Mouse (Mus musculus) urinary bladder, postnatal 14 days (tissue): Measurements from ENCODE around the gene Taar2.

ENCODE experiments used
- DNase-seq: peaks from one replicate; pipeline ENCODE4 v3.0.0; 2021; ENCODE audit warnings: low spot score

Taar2 gene

DNA sequence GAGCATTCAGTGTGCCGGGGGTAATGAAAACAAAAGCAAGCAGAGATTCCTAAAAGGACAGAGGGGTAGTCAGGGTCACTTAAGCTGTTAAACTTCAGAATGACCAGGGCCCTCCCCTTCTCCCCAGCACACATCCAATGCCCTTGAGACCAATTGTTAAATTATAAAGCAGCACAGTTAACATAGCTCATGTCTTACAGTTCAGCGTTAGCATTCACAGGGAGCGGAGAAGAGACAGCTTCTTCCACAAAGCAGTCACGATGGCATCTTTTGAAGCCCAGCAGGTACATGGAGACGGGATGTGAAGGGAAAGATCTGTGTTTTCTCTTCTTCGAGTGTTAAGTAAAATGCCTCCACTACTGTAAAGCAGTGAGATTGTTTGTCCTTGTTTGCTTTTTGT, at the start of gene Taar2:
TSS of gene Taar2 (plus strand) at position 261 of the 400 bp plus-strand sequence.
- no peak for DNase-seq

DNA sequence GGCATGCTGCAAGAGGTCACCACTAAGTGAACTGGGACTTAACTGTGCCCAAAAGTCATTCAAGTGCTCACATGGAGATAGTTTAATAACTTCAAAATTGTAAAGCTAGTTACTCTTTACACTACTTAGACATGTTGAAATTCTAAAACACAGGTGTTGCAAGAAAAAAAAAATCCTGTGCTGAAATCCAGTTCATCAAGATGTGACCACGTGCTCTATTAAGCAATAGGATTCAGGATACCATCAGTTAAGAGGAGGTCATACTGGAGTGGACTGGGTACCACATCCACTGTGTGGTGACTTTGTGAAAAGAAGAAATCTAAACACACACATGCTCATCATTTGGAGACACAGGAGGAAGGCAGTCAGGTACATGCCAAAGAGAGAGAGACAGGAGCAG, 45.4 kb upstream of the Taar2 start:
- no peak for DNase-seq

DNA sequence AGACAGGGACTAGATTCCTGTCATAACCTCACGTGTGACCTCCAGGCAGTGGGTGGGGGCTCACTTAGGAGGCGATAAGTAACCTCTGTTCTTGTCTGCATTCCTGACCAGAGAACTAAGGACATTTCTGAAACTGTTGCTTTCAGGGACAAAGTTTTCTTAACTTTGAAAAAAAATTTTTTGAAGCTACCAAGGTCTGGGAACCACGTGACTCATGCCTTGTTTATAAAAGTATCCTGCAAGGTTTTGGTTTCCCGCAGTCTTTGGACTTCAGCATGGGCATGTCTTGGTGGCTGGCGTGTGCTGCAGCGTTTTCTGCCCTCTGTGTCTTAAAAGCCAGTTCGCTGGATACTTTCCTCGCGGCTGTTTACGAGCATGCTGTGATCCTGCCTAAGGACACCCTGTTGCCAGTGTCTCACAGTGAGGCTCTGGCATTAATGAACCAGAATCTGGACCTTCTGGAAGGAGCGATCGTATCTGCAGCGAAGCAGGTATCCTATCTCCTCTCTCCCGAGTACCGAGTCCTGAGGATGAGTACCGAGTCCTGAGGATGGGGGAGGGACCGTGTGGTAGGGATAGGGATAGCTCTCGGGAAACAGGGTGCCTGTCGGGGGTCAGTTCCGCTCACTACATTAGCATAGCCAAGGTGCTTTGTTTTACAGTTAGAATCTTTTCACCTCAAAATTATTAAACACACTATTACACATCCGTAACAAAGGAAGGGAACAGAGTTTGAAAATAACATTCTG, 43.6 kb upstream of the Taar2 start, which contains the start of gene Vnn1:
TSS of gene Vnn1 (plus strand) at position 88 of the 749 bp plus-strand sequence.
- DNase-seq, result peak; percentile 7

DNA sequence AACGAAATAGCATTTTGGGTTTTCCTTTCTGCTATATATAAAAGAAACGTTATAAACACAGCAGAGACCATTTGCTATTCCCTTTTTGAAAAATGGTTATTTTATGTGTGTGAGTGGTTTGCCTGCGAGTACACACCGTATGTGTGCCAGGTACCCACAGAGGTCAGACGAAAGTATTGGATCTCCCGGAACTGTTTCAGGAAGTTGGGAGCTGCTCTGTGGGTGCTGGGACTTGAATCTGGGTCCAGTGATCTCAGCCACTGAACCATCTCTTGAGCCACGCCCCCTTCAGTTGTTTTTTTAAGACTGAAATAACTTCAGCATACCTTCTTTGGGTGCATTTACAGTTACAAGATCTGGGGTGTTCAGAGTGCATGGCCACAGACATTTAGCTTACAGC, 43.0 kb upstream of the Taar2 start:
- DNase-seq, result no peak

DNA sequence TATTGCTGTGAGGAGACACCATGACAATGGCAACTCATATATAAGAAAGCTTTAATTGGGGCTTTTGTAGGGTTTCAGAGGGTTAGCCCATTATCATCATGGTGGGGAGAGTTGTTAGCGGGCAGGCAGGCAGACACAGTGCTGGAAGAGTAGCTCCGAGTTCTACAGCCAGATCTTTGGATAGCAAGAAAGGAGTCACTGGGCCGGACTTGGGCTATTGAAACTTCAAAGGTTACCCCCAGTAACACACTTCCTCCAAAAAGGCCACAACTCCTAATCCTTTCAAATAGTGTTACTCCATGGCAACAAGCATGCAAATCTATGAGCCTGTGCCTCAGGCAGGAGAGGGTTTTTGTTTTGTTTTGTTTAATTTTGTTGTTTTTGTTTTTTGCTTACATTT, 37.3 kb upstream of the Taar2 start:
- no peak for DNase-seq

DNA sequence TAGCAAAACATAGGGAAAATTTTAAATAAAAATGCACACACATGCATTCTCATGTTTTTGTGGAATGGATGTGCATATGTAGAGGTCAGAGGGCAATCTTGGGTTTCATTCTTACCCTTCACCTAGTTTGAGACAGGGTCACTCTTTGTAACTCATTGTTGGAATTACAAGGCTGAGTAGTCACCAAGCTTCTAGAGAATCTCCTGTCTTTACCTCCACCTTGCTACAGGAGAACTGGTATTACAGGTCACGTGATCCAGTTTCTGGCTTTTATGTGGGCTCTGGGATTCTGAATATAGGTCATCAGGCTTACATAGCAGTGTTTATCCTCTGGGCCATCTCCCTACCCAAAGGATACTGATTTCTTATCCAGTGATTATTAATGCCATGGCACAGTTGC, 32.7 kb upstream of the Taar2 start:
- no peak for DNase-seq

DNA sequence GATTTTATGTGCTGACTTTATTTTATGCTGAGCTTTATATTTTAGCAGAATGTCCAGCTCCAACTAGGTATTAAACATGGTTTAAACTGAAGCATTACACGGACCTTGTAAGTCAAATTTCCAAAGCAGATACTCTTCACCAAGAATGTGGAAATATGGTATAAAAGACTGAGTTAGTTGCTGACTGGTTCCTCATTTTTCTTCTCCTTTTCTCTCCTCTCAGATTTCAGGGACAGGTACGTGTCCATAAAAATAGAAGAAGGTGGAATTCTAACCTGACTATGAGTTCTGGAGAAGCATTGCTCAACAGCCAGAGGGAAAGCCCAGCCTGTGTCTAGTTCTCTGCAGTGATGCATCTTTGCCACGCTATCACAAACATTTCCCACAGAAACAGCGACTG, 18.3 kb upstream of the Taar2 start, which contains the start of gene Taar1:
TSS of gene Taar1 (plus strand) at position 301 of the 400 bp plus-strand sequence.
- no peak for DNase-seq

DNA sequence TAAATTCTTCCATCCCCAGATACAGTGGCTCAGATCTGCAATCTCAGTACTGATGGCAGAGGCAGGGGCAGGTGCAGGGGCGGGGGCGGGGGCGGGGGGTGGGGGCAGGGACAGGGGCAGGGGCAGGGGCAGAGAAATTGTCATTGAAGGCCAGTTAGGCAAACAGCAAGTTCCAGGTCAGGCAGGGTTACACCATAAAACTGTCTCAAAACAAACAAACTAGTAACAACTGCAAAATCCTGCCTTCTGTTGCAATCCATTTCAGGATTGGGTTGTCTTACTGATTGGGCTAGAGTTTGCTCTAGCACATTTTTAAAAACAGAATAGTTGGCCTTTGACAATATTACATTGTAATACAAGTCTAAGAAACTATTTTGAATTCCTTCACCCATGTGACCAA, 15.9 kb upstream of the Taar2 start:
- DNase-seq, result no peak

DNA sequence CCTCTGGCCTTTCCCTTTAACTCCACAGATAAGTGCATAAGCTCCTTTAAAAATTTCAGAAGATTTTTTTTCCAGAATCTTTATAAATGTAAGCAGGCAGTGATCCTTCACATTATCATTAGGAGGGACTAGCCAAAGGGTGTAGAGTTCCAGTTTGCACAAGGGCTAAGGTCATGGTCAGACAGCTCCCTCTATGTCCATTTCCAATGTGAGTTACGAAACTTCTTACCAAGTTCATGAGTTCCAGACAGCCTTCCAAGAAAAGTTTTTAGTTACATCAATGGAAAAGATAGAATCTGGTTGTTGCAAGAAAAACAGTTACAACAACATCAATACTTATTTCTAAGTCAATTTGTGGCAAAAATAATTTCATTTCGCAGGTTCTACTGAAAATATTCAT, 14.4 kb upstream of the Taar2 start:
- no peak for DNase-seq

DNA sequence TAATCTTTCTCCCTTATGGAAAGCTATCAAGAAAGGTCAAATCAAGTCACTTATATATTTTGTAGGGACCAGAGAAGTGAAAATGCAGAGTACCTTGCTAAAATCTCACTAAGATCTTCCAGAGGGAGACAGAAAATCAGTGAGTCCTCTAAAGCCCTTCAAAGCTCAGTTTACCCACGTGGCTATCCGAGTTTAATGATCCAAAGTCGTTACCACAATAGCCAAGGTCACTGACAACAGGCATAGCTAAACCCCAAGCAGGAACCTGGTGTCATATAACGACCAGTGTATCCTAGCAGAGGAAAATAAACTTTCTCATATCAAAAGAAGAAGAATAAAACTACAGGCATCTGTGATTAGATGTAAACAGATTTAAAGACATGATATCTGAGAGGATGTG, 759 bp upstream of the Taar2 start:
- DNase-seq, result no peak

DNA sequence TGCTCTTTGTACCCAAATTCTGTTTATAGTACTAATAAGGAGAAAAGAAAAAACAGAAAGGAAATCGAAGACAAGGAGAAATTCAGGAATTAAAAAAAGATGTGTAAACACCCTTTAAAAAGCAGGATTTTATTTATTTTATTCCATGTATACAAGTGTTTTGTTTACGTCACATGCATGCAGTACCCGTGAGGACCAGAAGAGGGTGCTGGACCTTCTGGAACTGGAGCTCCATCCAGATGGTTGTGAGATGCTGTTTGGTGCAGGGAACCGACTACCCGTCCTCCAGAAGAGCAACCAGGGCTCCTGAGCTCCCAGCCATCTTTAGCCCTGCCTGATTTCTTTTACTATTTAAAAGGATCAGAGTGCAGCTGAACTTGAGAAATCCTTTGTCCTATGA, 4.1 kb downstream of the Taar2 start:
- no peak for DNase-seq

DNA sequence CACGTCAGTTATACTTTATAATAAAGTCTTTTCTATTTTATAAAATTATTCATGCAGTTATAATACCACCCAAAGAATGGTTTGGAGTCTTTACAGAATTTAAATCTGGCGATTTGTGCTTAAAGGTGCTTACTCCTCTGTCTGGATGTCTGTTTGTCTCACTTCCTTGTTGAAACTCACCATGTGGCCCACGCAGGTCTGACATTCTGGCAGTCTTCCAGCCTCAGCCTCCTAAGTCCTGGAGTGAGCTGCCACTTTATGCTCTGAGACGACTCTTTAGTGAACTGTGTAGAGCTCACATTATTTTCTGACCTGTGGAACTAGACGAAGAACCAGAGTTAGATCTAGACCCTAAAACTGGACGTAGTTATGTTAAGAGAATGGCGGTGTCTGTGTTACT, 9.7 kb downstream of the Taar2 start:
- DNase-seq, result peak; percentile 29

DNA sequence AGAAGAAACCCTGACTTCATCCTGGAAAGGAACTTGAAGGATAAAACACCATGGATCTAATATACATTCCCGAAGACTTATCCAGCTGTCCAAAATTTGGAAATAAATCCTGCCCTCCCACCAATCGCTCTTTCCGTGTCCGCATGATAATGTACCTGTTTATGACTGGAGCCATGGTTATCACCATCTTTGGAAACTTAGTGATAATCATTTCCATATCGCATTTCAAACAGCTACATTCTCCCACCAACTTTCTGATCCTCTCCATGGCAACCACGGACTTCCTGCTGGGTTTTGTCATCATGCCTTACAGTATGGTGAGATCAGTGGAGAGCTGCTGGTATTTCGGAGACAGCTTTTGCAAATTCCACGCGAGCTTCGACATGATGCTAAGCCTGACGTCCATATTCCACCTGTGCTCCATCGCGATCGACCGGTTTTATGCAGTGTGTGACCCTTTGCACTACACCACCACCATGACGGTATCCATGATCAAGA, 11.2 kb downstream of the Taar2 start, which contains the start of gene Taar3:
TSS of gene Taar3 (plus strand) at position 51 of the 498 bp plus-strand sequence.
- DNase-seq, result no peak

DNA sequence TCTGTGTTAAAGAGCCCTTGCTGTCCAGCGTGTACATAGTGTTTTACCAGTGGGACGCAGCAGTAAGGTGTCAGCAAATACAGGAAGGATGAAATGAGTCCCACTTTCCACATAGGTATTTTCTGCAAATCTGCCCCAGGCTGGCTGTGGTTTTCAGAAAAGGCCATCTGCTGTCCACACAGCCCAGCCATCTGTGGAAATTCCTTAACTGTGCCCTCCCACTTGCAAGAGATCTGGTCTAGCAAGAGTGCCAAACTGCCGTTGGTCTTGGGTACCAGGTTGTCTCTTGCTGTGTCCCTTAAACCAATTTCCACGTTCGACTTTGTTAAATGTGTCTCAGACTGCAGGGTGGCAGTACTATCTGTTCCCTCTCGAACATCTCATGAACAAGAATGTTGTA, 13.3 kb downstream of the Taar2 start:
- DNase-seq, result no peak

DNA sequence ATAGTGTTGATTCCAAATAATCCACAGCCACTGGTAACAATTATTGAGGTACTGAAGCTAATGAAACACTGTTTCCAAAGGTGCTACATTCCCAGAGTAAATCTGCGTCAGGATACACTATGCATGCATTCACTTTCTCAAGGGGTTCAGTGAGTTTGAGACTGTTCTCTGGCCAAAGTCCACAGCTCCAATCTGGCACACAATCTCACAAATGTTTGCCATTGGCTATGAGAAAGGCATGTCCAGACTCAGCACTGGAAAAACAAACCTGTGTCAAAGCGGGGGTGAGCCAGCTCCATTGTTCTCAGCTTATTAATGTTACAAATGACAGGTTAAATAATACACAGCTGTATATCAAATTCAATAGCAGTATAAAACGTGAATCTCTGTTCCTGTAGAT, 20.7 kb downstream of the Taar2 start:
- DNase-seq, result peak; percentile 39

DNA sequence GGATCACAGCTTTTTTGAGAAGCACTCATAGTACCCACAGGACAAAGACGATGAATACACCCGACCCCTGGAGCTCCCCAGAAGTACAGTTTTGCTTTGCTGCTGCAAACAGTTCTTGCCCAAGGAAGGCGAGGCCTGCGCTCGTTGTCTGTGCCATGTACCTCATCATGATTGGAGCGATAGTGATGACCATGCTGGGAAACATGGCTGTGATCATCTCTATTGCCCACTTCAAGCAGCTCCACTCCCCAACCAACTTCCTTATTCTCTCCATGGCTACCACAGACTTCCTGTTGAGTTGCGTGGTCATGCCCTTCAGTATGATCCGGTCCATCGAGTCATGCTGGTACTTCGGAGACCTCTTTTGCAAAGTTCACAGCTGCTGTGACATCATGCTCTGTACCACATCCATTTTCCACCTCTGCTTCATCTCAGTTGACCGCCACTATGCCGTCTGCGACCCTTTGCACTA, 22.1 kb downstream of the Taar2 start, which contains the start of gene Taar4:
TSS of gene Taar4 (plus strand) at position 51 of the 472 bp plus-strand sequence.
- DNase-seq, result no peak

DNA sequence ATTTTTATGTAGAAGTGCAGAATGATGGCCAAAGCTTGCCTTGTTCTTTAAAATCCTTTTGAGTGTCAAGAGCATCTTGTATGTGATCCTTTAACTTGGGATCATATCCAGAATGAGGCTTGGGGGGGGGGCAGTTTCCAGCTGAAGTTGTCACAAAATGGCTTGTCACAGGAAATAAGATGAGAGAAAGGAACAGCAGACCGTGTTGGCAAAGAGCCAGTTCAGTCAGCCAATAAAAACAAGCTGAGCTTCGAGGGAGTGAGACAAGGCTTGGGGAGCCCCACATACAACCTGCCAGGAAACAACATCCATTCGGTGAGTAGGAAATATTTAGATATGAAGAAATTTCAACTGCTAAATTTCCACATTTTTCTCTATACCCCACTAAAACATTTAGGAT, 25.1 kb downstream of the Taar2 start:
- DNase-seq, result no peak

DNA sequence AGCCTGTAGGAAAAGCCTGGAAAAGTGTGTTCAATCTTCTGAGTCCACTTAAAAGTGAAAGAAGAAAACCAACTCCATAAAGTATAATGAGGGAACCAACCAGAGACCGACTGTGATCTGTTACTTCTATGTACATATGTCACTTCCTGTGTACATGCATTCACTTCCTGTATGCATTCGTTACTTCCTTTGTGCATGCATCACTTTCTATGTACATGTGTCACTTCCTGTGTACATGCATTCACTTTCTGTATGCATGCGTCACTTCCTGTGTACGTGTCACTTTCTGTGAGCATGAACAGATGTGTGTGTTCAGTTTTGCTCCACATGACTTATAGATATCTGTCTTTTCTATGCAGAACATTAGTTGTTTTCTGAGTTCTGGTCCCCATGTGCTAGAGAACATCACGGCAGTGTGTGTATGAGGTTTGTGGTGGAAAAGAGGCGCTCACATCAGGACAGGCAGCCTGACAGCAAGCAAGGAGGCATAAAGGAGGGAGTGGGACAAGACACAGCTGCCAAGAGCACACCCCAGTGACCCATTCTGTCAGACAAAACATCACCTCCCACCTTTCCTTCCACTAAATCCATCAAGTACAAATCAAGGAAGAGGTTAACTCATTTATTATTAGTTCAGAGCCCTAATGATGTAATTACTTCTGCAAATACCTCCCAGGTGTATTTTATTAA, 26.7 kb downstream of the Taar2 start:
- no peak for DNase-seq

DNA sequence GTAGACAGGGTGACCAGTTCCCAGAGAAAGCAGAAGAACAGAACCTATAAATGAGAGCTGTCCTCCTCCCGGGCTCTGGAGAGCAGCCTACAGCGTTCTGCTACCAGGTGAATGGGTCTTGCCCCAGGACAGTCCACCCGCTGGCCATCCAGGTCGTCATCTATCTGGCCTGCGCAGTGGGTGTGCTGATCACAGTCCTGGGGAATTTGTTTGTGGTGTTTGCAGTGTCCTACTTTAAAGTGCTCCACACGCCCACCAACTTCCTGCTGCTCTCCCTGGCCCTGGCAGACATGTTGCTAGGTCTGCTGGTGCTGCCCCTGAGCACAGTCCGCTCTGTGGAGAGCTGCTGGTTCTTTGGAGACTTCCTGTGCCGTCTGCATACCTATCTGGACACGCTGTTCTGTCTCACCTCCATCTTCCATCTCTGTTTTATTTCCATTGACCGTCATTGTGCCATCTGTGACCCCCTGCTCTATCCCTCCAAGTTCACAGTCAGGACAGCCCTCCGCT, 32.3 kb downstream of the Taar2 start, which contains the start of gene Taar5:
TSS of gene Taar5 (plus strand) at position 51 of the 510 bp plus-strand sequence.
- DNase-seq, result no peak

DNA sequence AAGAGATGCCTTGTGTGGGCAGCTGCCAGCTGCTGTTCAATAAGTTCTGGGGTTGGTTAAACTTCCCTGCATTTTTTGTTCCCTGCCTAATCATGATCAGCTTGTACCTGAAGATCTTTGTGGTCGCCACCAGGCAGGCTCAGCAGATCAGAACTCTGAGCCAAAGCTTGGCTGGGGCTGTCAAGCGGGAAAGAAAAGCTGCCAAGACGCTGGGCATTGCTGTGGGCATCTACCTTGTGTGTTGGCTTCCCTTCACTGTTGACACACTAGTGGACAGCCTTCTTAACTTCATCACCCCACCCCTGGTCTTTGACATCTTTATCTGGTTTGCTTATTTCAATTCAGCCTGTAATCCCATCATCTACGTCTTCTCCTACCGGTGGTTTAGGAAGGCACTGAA, 32.9 kb downstream of the Taar2 start:
- no peak for DNase-seq

DNA sequence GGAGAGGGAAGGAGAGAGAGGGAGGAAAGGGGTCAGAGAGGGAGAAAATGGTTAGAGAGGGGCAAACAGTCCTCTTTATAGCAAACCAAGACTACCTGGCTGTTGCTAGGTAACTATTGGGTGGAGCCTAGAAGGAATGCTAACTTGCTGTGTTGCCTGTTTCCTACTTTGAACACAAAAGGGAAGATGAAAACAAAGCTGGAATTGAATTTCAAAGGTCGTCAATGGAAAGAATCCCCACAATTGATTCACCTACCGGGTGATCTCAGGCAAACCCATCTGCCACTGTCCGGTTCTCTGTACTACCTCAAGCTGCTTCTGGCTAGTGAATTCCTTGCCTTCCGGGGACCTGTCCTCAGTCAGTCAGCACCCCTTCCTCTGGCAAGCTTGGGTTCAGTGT, 39.6 kb downstream of the Taar2 start:
- no peak for DNase-seq

DNA sequence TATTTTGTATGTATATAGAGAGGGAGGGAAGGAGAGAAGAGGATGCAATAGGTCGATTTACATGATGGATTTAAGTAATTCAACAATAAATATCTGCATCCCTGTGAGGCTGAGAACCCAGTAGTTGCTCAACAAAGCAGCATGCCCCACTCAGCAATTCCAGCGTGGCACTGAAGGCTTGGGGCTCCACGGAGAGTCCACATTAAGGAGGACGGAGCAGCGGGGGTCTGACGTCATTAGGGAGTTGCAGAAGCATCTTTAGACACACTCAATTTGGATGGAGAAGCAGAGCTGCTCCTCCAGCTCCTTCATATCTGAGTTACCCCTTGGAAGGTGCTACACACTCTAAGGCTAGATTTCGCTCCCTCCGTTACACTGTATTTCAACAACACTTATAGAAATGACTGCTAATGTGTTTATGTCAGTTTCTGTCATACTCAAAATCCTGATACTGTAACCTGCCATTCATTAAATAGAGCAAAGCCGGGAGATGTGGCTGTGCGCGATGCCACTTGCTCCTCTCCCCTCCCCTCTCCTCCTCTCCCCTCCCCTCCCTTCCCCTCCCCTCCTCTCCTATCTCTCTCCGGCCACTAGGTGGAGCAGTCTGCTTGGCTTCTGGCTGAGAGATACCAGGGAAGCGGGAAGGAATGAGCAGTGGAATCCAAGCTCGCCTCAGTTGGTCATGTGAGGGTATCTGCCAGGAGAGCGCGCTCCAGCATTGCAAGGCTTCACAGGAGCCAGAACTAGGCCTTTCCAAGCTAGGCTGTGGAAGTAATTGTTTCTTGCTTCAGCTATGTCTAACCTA, 40.7 kb downstream of the Taar2 start:
- DNase-seq, result peak; percentile 78
